Mouse (Mus musculus): ENCODE data around the gene Sept14.
"Not testable (repeated sequence)": the region's sequence is repeated elsewhere in the genome, so short reads cannot be mapped to it uniquely, and the experiment has no call there.

The Sept14 gene

DNA sequence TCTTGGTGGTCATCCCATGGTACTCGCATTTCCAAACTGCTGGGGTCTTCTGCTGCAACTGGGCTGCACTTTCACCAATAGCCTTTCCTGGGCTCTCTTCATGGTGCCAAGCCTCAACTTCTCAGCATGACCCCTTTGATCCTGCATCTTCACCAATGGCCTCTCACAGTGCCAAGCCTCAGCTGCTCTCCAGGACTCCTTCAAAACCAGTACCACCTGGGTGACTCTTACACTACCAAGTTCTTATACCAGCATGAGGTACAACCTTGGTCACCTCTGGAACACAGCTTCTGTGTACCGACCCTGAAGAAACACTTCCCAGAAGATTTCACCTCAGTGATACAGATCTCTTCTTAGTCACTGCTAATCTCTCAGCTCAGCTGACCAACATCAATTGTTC, at the start of gene Sept14:
TSS of gene Sept14 (minus strand) at position 101 of the 400 bp plus-strand sequence.
- DNase-seq = no peak

GRCm38 (mm10) chr5:129756886-129757285, 48.6 kb upstream of the Sept14 start:
- no peak for DNase-seq

DNA sequence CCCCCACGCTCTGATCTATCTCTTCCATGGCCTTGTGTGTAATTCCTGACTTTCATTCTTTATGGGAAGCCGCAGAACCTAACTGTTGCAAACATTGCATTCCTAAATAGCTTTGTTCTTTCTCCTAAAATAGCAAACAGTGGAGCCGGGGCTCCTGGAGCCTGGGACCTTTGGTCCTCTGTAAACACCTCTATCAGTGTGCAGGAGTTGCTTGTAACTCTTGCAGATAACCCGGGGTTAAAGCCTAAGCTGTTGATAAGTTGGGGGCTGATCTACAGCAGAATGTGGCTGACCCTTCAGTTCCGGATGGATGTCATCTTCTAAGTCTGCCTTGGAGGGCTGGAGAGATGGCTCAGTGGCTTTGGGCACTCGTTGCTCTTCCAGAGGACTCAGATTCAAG, 35.7 kb upstream of the Sept14 start:
- no peak for DNase-seq

DNA sequence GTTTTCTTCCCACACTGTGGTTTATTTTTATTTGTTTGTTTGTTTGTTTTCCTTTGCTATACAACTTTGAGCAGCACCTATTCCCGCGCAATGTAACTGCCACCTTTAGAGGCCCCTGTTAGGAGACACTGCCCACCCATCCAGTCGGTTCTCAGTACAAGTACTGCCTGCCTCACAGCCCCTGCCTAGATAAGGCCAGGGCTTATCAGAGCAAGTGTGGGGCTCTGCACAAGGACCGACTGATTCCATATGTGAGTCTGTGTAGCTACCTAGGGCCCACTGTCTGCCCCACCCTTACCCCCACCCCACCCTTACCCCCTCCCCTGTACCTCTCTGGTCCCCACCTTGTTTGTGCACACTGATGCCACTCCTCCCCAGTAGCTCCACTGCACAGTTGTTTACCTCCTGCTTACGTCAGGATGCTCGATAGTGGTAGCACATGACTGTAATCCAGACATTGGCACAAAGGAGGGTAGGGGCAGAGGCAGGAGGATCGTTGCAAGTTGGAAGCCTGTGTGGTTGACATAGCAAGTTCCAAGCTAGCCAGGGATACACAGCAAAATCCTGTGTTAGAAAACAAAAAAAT, 34.7 kb upstream of the Sept14 start:
- no peak for DNase-seq

DNA sequence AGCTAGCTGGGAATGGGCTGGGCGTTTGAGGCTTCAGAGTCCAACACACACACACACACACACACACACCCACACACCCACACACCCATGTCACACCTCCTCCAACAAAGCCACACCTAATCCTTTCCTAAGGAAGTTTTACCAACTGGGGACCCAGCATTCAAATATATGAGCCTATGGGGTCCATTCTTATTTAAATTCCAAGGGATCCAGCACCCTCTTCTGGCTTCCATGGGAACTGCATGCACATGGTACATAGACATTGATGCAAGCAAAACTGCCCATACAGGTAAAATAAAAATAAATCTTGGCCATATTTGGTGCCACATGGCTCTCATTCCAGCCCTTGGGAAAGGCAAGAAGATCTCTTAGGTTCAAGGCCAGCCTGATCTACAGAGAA, 32.7 kb upstream of the Sept14 start:
- peak in 1 of 2 experiments; percentile 42 for DNase-seq

DNA sequence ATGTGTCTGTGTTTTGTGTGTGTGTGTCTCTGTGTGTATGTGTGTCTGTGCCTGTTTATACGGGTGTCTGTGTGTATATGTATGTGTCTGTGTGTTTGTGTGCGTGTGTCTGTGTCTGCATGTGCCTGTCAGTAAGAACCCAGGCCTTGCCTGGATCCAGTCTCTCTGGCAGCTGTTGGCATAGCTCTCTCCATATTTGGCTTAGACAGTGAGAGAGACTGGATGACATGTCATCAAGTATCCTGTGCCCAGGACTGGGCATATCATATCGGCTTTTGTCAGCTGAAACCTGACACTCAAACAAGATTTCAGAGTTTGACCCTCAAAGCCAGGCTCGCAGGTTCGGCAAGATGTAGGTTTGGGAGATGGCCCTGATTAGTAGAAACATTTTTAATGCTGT, 22.7 kb upstream of the Sept14 start:
- DNase-seq = peak; percentile 29 to 52

DNA sequence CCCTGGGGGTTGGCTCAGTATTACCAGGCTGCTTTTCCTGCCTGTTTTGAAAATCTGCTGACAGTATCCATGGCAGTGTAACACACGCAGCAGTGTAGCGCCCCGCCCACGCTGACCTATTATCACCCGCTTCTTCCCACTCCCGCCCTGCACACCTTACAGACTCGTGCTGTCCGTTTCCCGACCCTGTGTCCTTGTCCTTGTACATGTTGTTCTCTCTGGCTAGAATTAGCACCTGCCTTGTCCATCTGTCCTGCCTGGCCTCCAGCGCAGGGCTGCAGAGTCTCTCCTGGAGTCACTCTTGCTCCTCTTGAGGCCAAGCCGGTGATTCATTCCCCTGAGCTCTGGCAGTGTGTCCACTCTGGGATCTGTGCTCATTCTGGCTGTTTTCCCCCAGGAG, 22.0 kb upstream of the Sept14 start:
- DNase-seq = peak; percentile 86 to 89

DNA sequence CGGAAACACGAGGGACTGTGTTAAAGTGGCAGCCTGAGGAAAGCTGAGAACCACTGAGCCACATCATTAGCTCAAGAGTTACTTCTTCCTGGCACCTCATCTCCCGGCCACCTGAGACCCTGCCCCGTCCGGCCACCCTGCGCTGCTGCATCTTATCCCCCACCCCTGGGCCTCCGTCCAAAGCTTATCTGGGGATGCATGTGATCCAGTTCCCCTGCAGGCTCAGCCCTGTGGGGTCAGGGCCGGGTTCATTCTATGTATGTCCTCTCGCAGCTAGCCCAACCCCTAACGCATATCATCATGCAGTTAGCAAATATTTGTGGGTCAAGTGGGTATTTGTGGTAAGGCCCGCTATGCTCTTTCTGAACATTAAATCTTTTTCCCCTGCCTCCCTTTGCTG, 21.0 kb upstream of the Sept14 start:
- DNase-seq = peak; percentile 24 to 44

- peak in 1 of 2 experiments; percentile 30 for DNase-seq
These were observed 18.5 kb upstream of the Sept14 start for GRCm38 (mm10) chr5:129726784-129727183.

DNA sequence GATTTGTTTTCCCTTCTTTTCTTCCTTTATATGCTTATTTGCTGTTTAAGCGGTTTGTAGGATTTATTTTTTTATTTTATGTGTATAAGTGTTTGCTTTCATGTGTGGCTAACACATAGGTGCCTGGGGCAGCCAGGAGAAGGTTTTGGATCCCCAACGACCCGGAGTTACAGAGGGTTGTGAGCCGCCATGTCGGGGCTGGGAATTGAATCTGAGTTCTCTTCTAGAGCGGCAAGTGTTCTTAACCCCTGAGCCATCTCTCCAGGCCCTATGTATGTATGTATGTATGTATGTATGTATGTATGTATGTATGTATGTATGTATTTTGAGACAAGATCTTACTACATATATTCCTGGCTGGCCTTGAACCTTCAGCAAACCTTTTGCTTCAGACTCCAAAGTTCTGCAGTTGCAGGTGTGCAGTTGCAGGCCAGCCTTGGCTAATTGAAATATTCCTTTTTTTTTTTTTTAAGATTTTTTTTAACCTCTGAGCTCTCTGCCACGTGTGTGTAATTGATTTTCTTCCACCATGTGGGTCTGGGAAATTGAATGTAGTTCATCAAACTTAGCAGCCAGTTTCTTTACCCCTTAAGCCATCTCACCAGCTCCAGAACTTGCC, 17.6 kb upstream of the Sept14 start:
- DNase-seq = peak in 1 of 2 experiments; percentile 46

- peak; percentile 81 to 96 for DNase-seq
These were observed 16.8 kb upstream of the Sept14 start, which contains the start of gene Nipsnap2 for GRCm38 (mm10) chr5:129724834-129725773. Gene Nipsnap2, plus strand, starts transcription at chr5:129725063.

- DNase-seq = no peak
These were observed 16.0 kb upstream of the Sept14 start for GRCm38 (mm10) chr5:129724268-129724667.

GRCm38 (mm10) chr5:129720176-129720575, 11.9 kb upstream of the Sept14 start:
- DNase-seq = no peak

- DNase-seq = no peak
These were observed 8.7 kb upstream of the Sept14 start for GRCm38 (mm10) chr5:129717016-129717415.

DNA sequence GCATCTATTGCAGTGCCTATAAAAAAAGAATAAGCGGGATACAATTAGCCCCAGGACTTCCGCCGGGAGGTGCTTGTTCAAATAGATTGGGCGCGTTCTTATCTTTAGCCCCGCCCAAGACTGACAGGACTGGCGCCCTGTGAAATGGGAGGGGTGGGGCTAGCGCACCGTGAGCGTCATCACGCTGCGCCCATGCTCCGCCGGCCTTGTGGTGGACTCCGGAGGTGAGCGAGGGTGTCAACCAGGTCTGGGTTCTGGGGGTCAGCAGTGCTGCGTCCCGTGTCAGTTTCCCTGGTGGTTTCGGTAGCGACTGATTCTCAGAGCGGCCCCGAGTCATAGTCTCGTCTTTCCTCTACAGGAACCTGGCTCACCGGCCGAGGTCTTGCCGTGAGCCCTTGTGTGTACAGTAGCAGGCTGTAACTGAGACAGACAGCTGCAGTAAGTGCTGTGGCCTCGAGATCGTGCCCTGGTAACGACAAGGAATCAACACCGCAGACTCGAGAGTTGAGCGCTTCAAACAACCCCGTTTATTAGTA, 7.1 kb upstream of the Sept14 start, which contains the start of gene Mrps17:
TSS of gene Mrps17 (plus strand) at position 172 of the 536 bp plus-strand sequence.
- DNase-seq = peak; percentile 93 to 96

GRCm38 (mm10) chr5:129703368-129703767, 4.9 kb downstream of the Sept14 start:
- no peak for DNase-seq

DNA sequence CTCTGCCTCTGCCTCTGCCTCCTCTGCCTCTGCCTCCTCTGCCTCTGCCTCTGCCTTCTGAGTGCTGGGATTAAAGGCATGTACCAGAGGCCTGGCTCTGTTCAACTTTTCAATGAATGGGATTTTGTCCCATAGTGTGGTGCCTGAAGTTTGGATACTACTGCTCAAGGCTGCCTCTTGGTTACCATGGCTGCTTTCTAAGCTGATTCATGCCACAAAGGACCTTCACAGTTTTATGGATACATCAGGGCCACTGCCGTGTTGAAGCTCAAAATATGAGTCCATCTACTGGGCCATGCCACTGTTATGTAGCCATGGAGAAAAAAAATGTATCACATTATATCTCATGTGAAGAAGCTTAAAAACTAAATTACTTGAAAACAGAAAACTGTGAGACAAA, 6.6 kb downstream of the Sept14 start:
- DNase-seq = no peak

DNA sequence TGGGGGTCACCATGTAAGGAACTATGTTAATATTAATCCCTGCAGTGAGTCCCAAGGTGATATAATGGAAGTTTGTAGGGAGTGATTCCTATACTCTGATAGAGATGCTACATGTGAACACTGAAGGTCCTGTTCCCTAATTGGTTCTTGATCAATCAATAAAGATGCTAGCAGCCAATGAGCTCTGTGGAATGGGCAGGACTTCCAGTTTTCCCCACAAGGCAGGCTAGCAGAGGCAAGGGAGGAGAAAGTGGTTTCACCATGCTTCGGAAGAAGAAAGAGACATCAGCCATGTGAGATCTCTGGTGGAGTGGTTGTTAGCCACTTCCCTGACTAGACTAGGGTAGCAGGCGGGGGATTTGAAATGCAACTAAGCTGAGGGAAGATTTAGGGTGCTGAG, 7.8 kb downstream of the Sept14 start:
- DNase-seq = no peak

DNA sequence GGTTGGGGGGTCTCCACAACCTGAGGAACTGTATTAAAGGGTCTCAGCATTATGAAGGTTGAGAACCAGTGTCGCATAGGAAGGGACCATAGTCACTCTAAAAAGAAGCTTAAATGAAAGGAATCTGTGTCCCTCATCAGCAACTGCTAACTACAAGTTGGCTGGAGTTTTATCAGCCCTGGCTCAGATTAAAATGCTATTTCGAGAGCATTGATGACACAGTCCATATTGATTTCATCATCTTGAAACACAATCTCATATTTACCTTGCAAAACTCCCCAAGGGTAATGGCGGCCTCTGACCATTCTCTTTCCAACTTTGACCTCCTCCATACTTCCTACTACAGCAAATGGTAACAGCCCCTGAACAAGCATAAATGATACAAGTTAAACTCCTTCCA, 17.8 kb downstream of the Sept14 start:
- DNase-seq = no peak

DNA sequence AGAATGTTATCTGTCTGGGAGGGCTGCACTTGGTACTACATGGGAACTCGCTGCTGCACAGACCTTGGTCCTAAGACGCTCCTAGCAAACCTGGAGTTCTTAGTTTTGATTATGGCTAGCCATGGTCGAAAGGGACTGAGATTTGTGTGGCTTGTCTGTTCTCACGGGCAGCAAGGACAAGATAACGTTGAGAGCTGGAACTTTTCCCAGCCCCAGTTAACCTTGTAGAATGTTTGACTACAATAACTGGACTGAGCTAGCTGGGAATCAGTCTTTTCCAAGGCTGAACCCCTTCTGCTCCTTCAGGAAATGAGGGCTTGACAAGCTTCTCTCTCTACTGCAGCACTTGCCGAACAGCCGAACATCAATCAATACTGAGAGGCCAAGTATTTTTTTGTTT, 20.7 kb downstream of the Sept14 start:
- DNase-seq = no peak

DNA sequence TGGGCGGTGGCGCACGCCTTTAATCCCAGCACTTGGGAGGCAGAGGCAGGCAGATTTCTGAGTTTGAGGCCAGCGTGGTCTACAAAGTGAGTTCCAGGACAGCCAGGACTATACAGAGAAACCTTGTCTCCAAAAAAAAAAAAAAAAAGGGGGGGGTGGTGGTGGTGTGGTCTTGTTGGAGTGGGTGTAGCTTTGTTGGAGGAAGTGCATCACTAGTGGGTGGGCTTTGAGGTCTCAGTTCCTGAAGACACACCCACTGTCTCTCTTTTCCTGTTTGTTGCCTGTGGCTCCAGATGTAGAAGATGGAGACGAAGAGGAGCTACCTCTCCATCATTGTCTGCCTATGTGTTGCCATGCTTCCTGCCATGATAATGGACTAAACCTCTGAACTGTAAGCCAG, 23.2 kb downstream of the Sept14 start:
- DNase-seq = not testable (repeated sequence)

- peak; percentile 77 to 90 for DNase-seq
These were observed 38.3 kb downstream of the Sept14 start, which contains the start of gene Zfp11 for GRCm38 (mm10) chr5:129670036-129670458. Gene Zfp11, minus strand, starts transcription at chr5:129670099.

DNA sequence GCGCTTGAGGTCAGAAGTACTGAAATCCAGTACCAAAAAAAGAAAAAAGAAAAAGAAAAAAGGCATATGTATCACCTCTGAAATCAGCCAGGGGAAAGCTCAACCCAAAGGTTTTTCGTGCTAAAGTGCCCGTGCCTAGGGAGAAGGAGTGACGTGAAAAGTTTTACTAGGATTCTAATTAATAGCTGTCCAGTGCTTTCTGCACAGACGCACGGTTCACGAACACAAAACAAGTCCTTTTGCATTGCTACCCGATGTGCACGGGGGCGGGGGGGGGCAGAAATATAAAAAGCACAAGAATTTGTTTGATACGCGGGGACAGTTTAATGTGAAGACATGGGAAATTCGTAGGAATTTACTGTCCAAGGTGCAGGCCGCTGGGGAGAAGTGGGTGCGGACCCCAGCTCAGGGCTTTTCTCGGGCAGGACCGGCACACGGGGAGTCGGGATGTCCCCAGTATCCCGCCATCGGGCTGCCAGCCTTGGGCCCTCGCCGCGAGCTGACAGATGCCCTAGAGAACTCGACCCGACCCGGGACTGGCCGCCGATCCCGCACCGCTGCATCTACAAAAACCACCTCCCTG, 38.8 kb downstream of the Sept14 start:
- no peak for DNase-seq

Measured in cerebellum, adult 18-20 months (tissue).